Mouse (Mus musculus): ENCODE results near the gene Ptpre. TPM values are rescaled to one million over a fixed set of nuclear protein-coding genes. Genes with fewer than 3 reads are reported as not detected.

The Ptpre gene
- polyA plus RNA-seq, 1 experiment, result not detected

- TF ChIP-seq POLR2A (IDR thresholded peaks at IDR 0.05; ENCODE audit: insufficient read depth, low read depth, low read length) (no peak), CTCF (IDR thresholded peaks at IDR 0.05; ENCODE audit: insufficient read depth, low read depth, low read length) (no peak)
- 68% methylated on average over 16 of the region's 16 CpGs for WGBS
- Histone ChIP-seq H3K27ac (ENCODE audit: insufficient read depth, low read depth, low read length) (no peak overlapping the region), H3K4me3 (ENCODE audit: insufficient read depth, low read depth, low read length) (no peak overlapping the region), H3K4me1 (ENCODE audit: control insufficient read depth, insufficient read depth, low read length) (no peaks in the 10 kb centered on the region)
Measured at GRCm38 (mm10) chr7:135634851-135635624, 97.8 kb downstream of the Ptpre start.

- 70% methylated on average over 13 of the region's 13 CpGs for WGBS
- no peak overlapping the region for H3K4me3 ChIP-seq (ENCODE audit: insufficient read depth, low read depth, low read length)
- TF ChIP-seq POLR2A (IDR thresholded peaks at IDR 0.05; ENCODE audit: insufficient read depth, low read depth, low read length), result no peak
- no peak for TF ChIP-seq CTCF (IDR thresholded peaks at IDR 0.05; ENCODE audit: insufficient read depth, low read depth, low read length)
- H3K4me1 ChIP-seq (ENCODE audit: control insufficient read depth, insufficient read depth, low read length), result peaks cover 3% of the 10 kb centered on the region; the same call in 1 of the 2 replicates
- H3K27ac ChIP-seq (ENCODE audit: insufficient read depth, low read depth, low read length), result no peak overlapping the region
Measured at GRCm38 (mm10) chr7:135637406-135637980, 100.2 kb downstream of the Ptpre start.

GRCm38 (mm10) chr7:135639361-135639760, 102.1 kb downstream of the Ptpre start:
- no peak overlapping the region for H3K27ac ChIP-seq (ENCODE audit: insufficient read depth, low read depth, low read length)
- H3K4me3 ChIP-seq (ENCODE audit: insufficient read depth, low read depth, low read length), result no peak overlapping the region
- peaks cover 3% of the 10 kb centered on the region; the same call in 1 of the 2 replicates for H3K4me1 ChIP-seq (ENCODE audit: control insufficient read depth, insufficient read depth, low read length)
- 18% methylated on average over 2 of the region's 2 CpGs for WGBS
- TF ChIP-seq CTCF (IDR thresholded peaks at IDR 0.05; ENCODE audit: insufficient read depth, low read depth, low read length) (no peak), POLR2A (IDR thresholded peaks at IDR 0.05; ENCODE audit: insufficient read depth, low read depth, low read length) (no peak)

- H3K27ac ChIP-seq (ENCODE audit: insufficient read depth, low read depth, low read length), result no peak overlapping the region
- H3K4me1 ChIP-seq (ENCODE audit: control insufficient read depth, insufficient read depth, low read length), result peaks cover 3% of the 10 kb centered on the region; the same call in 1 of the 2 replicates
- H3K4me3 ChIP-seq (ENCODE audit: insufficient read depth, low read depth, low read length), result no peak overlapping the region
- no peak for TF ChIP-seq POLR2A (IDR thresholded peaks at IDR 0.05; ENCODE audit: insufficient read depth, low read depth, low read length)
- 28% methylated on average over 14 of the region's 14 CpGs for WGBS
Measured at GRCm38 (mm10) chr7:135641698-135642507, 104.6 kb downstream of the Ptpre start.

- Histone ChIP-seq H3K4me1 (ENCODE audit: control insufficient read depth, insufficient read depth, low read length) (peaks cover 3% of the 10 kb centered on the region; the same call in 1 of the 2 replicates), H3K27ac (ENCODE audit: insufficient read depth, low read depth, low read length) (no peak overlapping the region), H3K4me3 (ENCODE audit: insufficient read depth, low read depth, low read length) (no peak overlapping the region)
- WGBS, result 70% methylated on average over 1 of the region's 1 CpGs
- no peak for TF ChIP-seq POLR2A (IDR thresholded peaks at IDR 0.05; ENCODE audit: insufficient read depth, low read depth, low read length)
- TF ChIP-seq CTCF (IDR thresholded peaks at IDR 0.05; ENCODE audit: insufficient read depth, low read depth, low read length), result no peak
Measured at GRCm38 (mm10) chr7:135644452-135644851, 107.2 kb downstream of the Ptpre start.

GRCm38 (mm10) chr7:135646976-135647375, 109.7 kb downstream of the Ptpre start:
- Histone ChIP-seq H3K4me3 (ENCODE audit: insufficient read depth, low read depth, low read length) (no peak overlapping the region), H3K27ac (ENCODE audit: insufficient read depth, low read depth, low read length) (no peak overlapping the region), H3K4me1 (ENCODE audit: control insufficient read depth, insufficient read depth, low read length) (no peaks in the 10 kb centered on the region)
- 83% methylated on average over 6 of the region's 6 CpGs for WGBS
- TF ChIP-seq POLR2A (IDR thresholded peaks at IDR 0.05; ENCODE audit: insufficient read depth, low read depth, low read length) (no peak), CTCF (IDR thresholded peaks at IDR 0.05; ENCODE audit: insufficient read depth, low read depth, low read length) (no peak)

- 93% methylated on average over 8 of the region's 8 CpGs for WGBS
- Histone ChIP-seq H3K4me3 (ENCODE audit: insufficient read depth, low read depth, low read length) (no peak overlapping the region), H3K4me1 (ENCODE audit: control insufficient read depth, insufficient read depth, low read length) (no peaks in the 10 kb centered on the region), H3K27ac (ENCODE audit: insufficient read depth, low read depth, low read length) (no peak overlapping the region)
- TF ChIP-seq POLR2A (IDR thresholded peaks at IDR 0.05; ENCODE audit: insufficient read depth, low read depth, low read length) (no peak), CTCF (IDR thresholded peaks at IDR 0.05; ENCODE audit: insufficient read depth, low read depth, low read length) (no peak)
Measured at GRCm38 (mm10) chr7:135648821-135649220, 111.5 kb downstream of the Ptpre start.

- Histone ChIP-seq H3K4me1 (ENCODE audit: control insufficient read depth, insufficient read depth, low read length) (no peaks in the 10 kb centered on the region), H3K4me3 (ENCODE audit: insufficient read depth, low read depth, low read length) (no peak overlapping the region), H3K27ac (ENCODE audit: insufficient read depth, low read depth, low read length) (no peak overlapping the region)
- WGBS, result 100% methylated on average over 1 of the region's 1 CpGs
- no peak for TF ChIP-seq POLR2A (IDR thresholded peaks at IDR 0.05; ENCODE audit: insufficient read depth, low read depth, low read length)
- TF ChIP-seq CTCF (IDR thresholded peaks at IDR 0.05; ENCODE audit: insufficient read depth, low read depth, low read length), result no peak
Measured at GRCm38 (mm10) chr7:135649306-135649705, 112.0 kb downstream of the Ptpre start.

- WGBS, result 89% methylated on average over 5 of the region's 5 CpGs
- H3K27ac ChIP-seq (ENCODE audit: insufficient read depth, low read depth, low read length), result no peak overlapping the region
- H3K4me1 ChIP-seq (ENCODE audit: control insufficient read depth, insufficient read depth, low read length), result no peaks in the 10 kb centered on the region; the same call in 1 of the 2 replicates
- no peak overlapping the region for H3K4me3 ChIP-seq (ENCODE audit: insufficient read depth, low read depth, low read length)
- no peak for TF ChIP-seq CTCF (IDR thresholded peaks at IDR 0.05; ENCODE audit: insufficient read depth, low read depth, low read length)
- TF ChIP-seq POLR2A (IDR thresholded peaks at IDR 0.05; ENCODE audit: insufficient read depth, low read depth, low read length), result no peak
Measured at GRCm38 (mm10) chr7:135650061-135650460, 112.8 kb downstream of the Ptpre start.

Measured in olfactory bulb, adult 2 months (tissue).